Mouse (Mus musculus): ENCODE data around the gene Aldh1a1. TPM values are rescaled to one million over a fixed set of nuclear protein-coding genes. Genes with fewer than 3 reads are reported as not detected.

Gene Aldh1a1
- polyA plus RNA-seq, 1 experiment: not detected

GRCm38 (mm10) chr19:20603212-20603611 lies 110.7 kb downstream of the Aldh1a1 start:
- Histone ChIP-seq H3K4me1 (ENCODE audit: control insufficient read depth, insufficient read depth, low read length) (no peaks in the 10 kb centered on the region), H3K9ac (ENCODE audit: low read depth, poor library complexity, severe bottlenecking) (no peak overlapping the region), H3K27ac (ENCODE audit: insufficient read depth, low read length) (no peak overlapping the region), H3K27me3 (ENCODE audit: control insufficient read depth, insufficient read depth, low read length, poor library complexity, severe bottlenecking) (no peaks in the 10 kb centered on the region), H3K36me3 (ENCODE audit: control insufficient read depth, insufficient read depth, low read length, poor library complexity, severe bottlenecking) (no peaks in the 10 kb centered on the region), H3K9me3 (replicated peaks; ENCODE audit: control insufficient read depth, insufficient read depth, low read length, poor library complexity, severe bottlenecking) (no peaks in the 10 kb centered on the region), H3K4me3 (ENCODE audit: low read depth, low read length) (no peak overlapping the region)
- no peak for TF ChIP-seq EP300 (IDR thresholded peaks at IDR 0.05; ENCODE audit: insufficient read depth, low read depth, low read length)
- TF ChIP-seq POLR2A (IDR thresholded peaks at IDR 0.05; ENCODE audit: insufficient read depth, low read length): no peak
- no peak for TF ChIP-seq CTCF (IDR thresholded peaks at IDR 0.05; ENCODE audit: low read depth, low read length)

- no peak overlapping the region for H3K4me3 ChIP-seq (ENCODE audit: low read depth, low read length)
- TF ChIP-seq EP300 (IDR thresholded peaks at IDR 0.05; ENCODE audit: insufficient read depth, low read depth, low read length): no peak
- TF ChIP-seq POLR2A (IDR thresholded peaks at IDR 0.05; ENCODE audit: insufficient read depth, low read length): no peak
- no peak for TF ChIP-seq CTCF (IDR thresholded peaks at IDR 0.05; ENCODE audit: low read depth, low read length)
- H3K4me1 ChIP-seq (ENCODE audit: control insufficient read depth, insufficient read depth, low read length): no peaks in the 10 kb centered on the region
- no peaks in the 10 kb centered on the region for H3K36me3 ChIP-seq (ENCODE audit: control insufficient read depth, insufficient read depth, low read length, poor library complexity, severe bottlenecking)
- H3K27ac ChIP-seq (ENCODE audit: insufficient read depth, low read length): no peak overlapping the region
- no peaks in the 10 kb centered on the region for H3K27me3 ChIP-seq (ENCODE audit: control insufficient read depth, insufficient read depth, low read length, poor library complexity, severe bottlenecking)
- no peaks in the 10 kb centered on the region for H3K9me3 ChIP-seq (replicated peaks; ENCODE audit: control insufficient read depth, insufficient read depth, low read length, poor library complexity, severe bottlenecking)
- H3K9ac ChIP-seq (ENCODE audit: low read depth, poor library complexity, severe bottlenecking): no peak overlapping the region
These were observed 111.4 kb downstream of the Aldh1a1 start for GRCm38 (mm10) chr19:20603866-20604265.

- Histone ChIP-seq H3K4me1 (ENCODE audit: control insufficient read depth, insufficient read depth, low read length) (no peaks in the 10 kb centered on the region), H3K27me3 (ENCODE audit: control insufficient read depth, insufficient read depth, low read length, poor library complexity, severe bottlenecking) (no peaks in the 10 kb centered on the region), H3K36me3 (ENCODE audit: control insufficient read depth, insufficient read depth, low read length, poor library complexity, severe bottlenecking) (no peaks in the 10 kb centered on the region), H3K4me3 (ENCODE audit: low read depth, low read length) (no peak overlapping the region), H3K9ac (ENCODE audit: low read depth, poor library complexity, severe bottlenecking) (no peak overlapping the region), H3K27ac (ENCODE audit: insufficient read depth, low read length) (no peak overlapping the region), H3K9me3 (replicated peaks; ENCODE audit: control insufficient read depth, insufficient read depth, low read length, poor library complexity, severe bottlenecking) (0 out of 2 replicates have a peak, but pooled peaks cover 4% of the 10 kb centered on the region)
- no peak for TF ChIP-seq EP300 (IDR thresholded peaks at IDR 0.05; ENCODE audit: insufficient read depth, low read depth, low read length)
- TF ChIP-seq POLR2A (IDR thresholded peaks at IDR 0.05; ENCODE audit: insufficient read depth, low read length): no peak
- TF ChIP-seq CTCF (IDR thresholded peaks at IDR 0.05; ENCODE audit: low read depth, low read length): no peak
These were observed 121.9 kb downstream of the Aldh1a1 start for GRCm38 (mm10) chr19:20614252-20614930.

GRCm38 (mm10) chr19:20622434-20622833 lies 129.9 kb downstream of the Aldh1a1 start:
- 0 out of 2 replicates have a peak, but pooled peaks cover 4% of the 10 kb centered on the region for H3K9me3 ChIP-seq (replicated peaks; ENCODE audit: control insufficient read depth, insufficient read depth, low read length, poor library complexity, severe bottlenecking)
- no peak overlapping the region for H3K9ac ChIP-seq (ENCODE audit: low read depth, poor library complexity, severe bottlenecking)
- no peaks in the 10 kb centered on the region for H3K36me3 ChIP-seq (ENCODE audit: control insufficient read depth, insufficient read depth, low read length, poor library complexity, severe bottlenecking)
- no peaks in the 10 kb centered on the region for H3K27me3 ChIP-seq (ENCODE audit: control insufficient read depth, insufficient read depth, low read length, poor library complexity, severe bottlenecking)
- no peaks in the 10 kb centered on the region for H3K4me1 ChIP-seq (ENCODE audit: control insufficient read depth, insufficient read depth, low read length)
- no peak for TF ChIP-seq POLR2A (IDR thresholded peaks at IDR 0.05; ENCODE audit: insufficient read depth, low read length)
- no peak for TF ChIP-seq EP300 (IDR thresholded peaks at IDR 0.05; ENCODE audit: insufficient read depth, low read depth, low read length)
- no peak for TF ChIP-seq CTCF (IDR thresholded peaks at IDR 0.05; ENCODE audit: low read depth, low read length)
- no peak overlapping the region for H3K4me3 ChIP-seq (ENCODE audit: low read depth, low read length)
- H3K27ac ChIP-seq (ENCODE audit: insufficient read depth, low read length): no peak overlapping the region

- no peak overlapping the region for H3K9ac ChIP-seq (ENCODE audit: low read depth, poor library complexity, severe bottlenecking)
- H3K36me3 ChIP-seq (ENCODE audit: control insufficient read depth, insufficient read depth, low read length, poor library complexity, severe bottlenecking): no peaks in the 10 kb centered on the region
- 0 out of 2 replicates have a peak, but pooled peaks cover 4% of the 10 kb centered on the region for H3K9me3 ChIP-seq (replicated peaks; ENCODE audit: control insufficient read depth, insufficient read depth, low read length, poor library complexity, severe bottlenecking)
- no peaks in the 10 kb centered on the region for H3K27me3 ChIP-seq (ENCODE audit: control insufficient read depth, insufficient read depth, low read length, poor library complexity, severe bottlenecking)
- H3K27ac ChIP-seq (ENCODE audit: insufficient read depth, low read length): no peak overlapping the region
- H3K4me3 ChIP-seq (ENCODE audit: low read depth, low read length): no peak overlapping the region
- H3K4me1 ChIP-seq (ENCODE audit: control insufficient read depth, insufficient read depth, low read length): no peaks in the 10 kb centered on the region
- TF ChIP-seq POLR2A (IDR thresholded peaks at IDR 0.05; ENCODE audit: insufficient read depth, low read length) (no peak), CTCF (IDR thresholded peaks at IDR 0.05; ENCODE audit: low read depth, low read length) (no peak), EP300 (IDR thresholded peaks at IDR 0.05; ENCODE audit: insufficient read depth, low read depth, low read length) (no peak)
These were observed 130.9 kb downstream of the Aldh1a1 start for GRCm38 (mm10) chr19:20623416-20623815.

GRCm38 (mm10) chr19:20631020-20631419 lies 138.5 kb downstream of the Aldh1a1 start:
- Histone ChIP-seq H3K27me3 (ENCODE audit: control insufficient read depth, insufficient read depth, low read length, poor library complexity, severe bottlenecking) (no peaks in the 10 kb centered on the region), H3K9me3 (replicated peaks; ENCODE audit: control insufficient read depth, insufficient read depth, low read length, poor library complexity, severe bottlenecking) (no peaks in the 10 kb centered on the region), H3K4me3 (ENCODE audit: low read depth, low read length) (no peak overlapping the region), H3K9ac (ENCODE audit: low read depth, poor library complexity, severe bottlenecking) (no peak overlapping the region), H3K27ac (ENCODE audit: insufficient read depth, low read length) (no peak overlapping the region), H3K4me1 (ENCODE audit: control insufficient read depth, insufficient read depth, low read length) (no peaks in the 10 kb centered on the region), H3K36me3 (ENCODE audit: control insufficient read depth, insufficient read depth, low read length, poor library complexity, severe bottlenecking) (no peaks in the 10 kb centered on the region)
- TF ChIP-seq CTCF (IDR thresholded peaks at IDR 0.05; ENCODE audit: low read depth, low read length) (no peak), EP300 (IDR thresholded peaks at IDR 0.05; ENCODE audit: insufficient read depth, low read depth, low read length) (no peak), POLR2A (IDR thresholded peaks at IDR 0.05; ENCODE audit: insufficient read depth, low read length) (no peak)

Measured in ES-Bruce4 (cell line).